Mouse (Mus musculus) E14TG2a.4 (cell line): Measurements from ENCODE around the gene Tspan7.

Source experiments
- CTCF ChIP-seq: conservative IDR thresholded peaks from 2 replicates; pipeline ENCODE4 v1.5.1; 2014; ENCODE audit warnings: low read length
- NANOG ChIP-seq: IDR thresholded peaks from 2 replicates; pipeline ENCODE4 v1.6.1; 2014; ENCODE audit warnings: borderline replicate concordance, low read length, mixed read lengths

GRCm38 (mm10) chrX:10641062-10641461 lies 156.1 kb downstream of the Tspan7 start:
- no peak for TF ChIP-seq CTCF
- no peak for TF ChIP-seq NANOG
